Mouse (Mus musculus) liver, postnatal 0 days (tissue): ENCODE data around the gene Ahcyl1.

ENCODE experiments used
- CTCF ChIP-seq: sonication (generic); IDR thresholded peaks from 2 replicates; pipeline ENCODE4 v1.5.1; 2016; ENCODE audit warnings: antibody characterized with exemption, low read depth
- EP300 ChIP-seq: IDR thresholded peaks from 2 replicates; pipeline ENCODE4 v1.6.1; 2016; ENCODE audit warnings: antibody characterized with exemption, low read depth, mild to moderate bottlenecking

GRCm38 (mm10) chr3:107700625-107701024 is 4.3 kb upstream of the Ahcyl1 start:
- TF ChIP-seq CTCF = no peak
- TF ChIP-seq EP300 = no peak
